In genomic region chr11:70001159-70001558, GRCm38 (mm10) we compare ENCODE assay signal across 7 mouse cellular contexts. TPM values are rescaled to one million over a fixed set of nuclear protein-coding genes. Genes with fewer than 3 reads are reported as not detected.
DNase-seq lines count a peak whose midpoint lies in the region; ATAC-seq lines count a peak whose summit lies in the region.

No protein-coding gene starts in this region.

- WGBS in forebrain, embryonic 13.5 days: 16% methylated on average over 8 of the region's 8 CpGs
- WGBS in limb, embryonic 13.5 days: 11% methylated on average over 8 of the region's 8 CpGs
- 13% methylated on average over 8 of the region's 8 CpGs for WGBS in stomach, embryonic 14.5 days

- H3K36me3 ChIP-seq in megakaryocyte, embryonic 14.5 days (replicated peaks; ENCODE audit: low read length): peaks cover 53% of the 10 kb centered on the region
- H3K36me3 ChIP-seq in forebrain, embryonic 13.5 days (ENCODE audit: poor library complexity, severe bottlenecking): peaks cover 45% of the 10 kb centered on the region
- peaks cover 44% of the 10 kb centered on the region for H3K36me3 ChIP-seq in limb, embryonic 13.5 days
- H3K36me3 ChIP-seq in stomach, embryonic 14.5 days (ENCODE audit: control insufficient read depth, insufficient read depth, low read length): peaks cover 38% of the 10 kb centered on the region

- H3K9ac ChIP-seq in forebrain, embryonic 13.5 days: peak overlapping the region; percentile 86
- H3K9ac ChIP-seq in limb, embryonic 13.5 days: peak overlapping the region; percentile 84
- peak overlapping the region; percentile 87 for H3K9ac ChIP-seq in stomach, embryonic 14.5 days (replicated peaks; ENCODE audit: low read depth, low read length)

- peaks cover 74% of the 10 kb centered on the region for H3K4me1 ChIP-seq in megakaryocyte, embryonic 14.5 days
- H3K4me1 ChIP-seq in forebrain, embryonic 13.5 days: peaks cover 53% of the 10 kb centered on the region
- H3K4me1 ChIP-seq in limb, embryonic 13.5 days: peaks cover 53% of the 10 kb centered on the region
- H3K4me1 ChIP-seq in stomach, embryonic 14.5 days (ENCODE audit: control insufficient read depth, insufficient read depth, low read length): peaks cover 23% of the 10 kb centered on the region

- H3K4me2 ChIP-seq in forebrain, embryonic 13.5 days: peak overlapping the region; percentile 88
- H3K4me2 ChIP-seq in limb, embryonic 13.5 days (replicated peaks): peak overlapping the region; percentile 96
- peak overlapping the region; percentile 60 for H3K4me2 ChIP-seq in stomach, embryonic 14.5 days (replicated peaks; ENCODE audit: low read depth, low read length)

- no peaks in the 10 kb centered on the region for H3K27me3 ChIP-seq in megakaryocyte, embryonic 14.5 days (replicated peaks)
- H3K27me3 ChIP-seq in forebrain, embryonic 13.5 days: no peaks in the 10 kb centered on the region
- H3K27me3 ChIP-seq in limb, embryonic 13.5 days: no peaks in the 10 kb centered on the region
- no peaks in the 10 kb centered on the region for H3K27me3 ChIP-seq in stomach, embryonic 14.5 days (ENCODE audit: control insufficient read depth, insufficient read depth, low read length)

- H3K27ac ChIP-seq in forebrain, embryonic 13.5 days: peak overlapping the region; percentile 95
- peak overlapping the region; percentile 96 for H3K27ac ChIP-seq in limb, embryonic 13.5 days
- peak overlapping the region; percentile 97 for H3K27ac ChIP-seq in stomach, embryonic 14.5 days (ENCODE audit: low read length)

- H3K9me3 ChIP-seq in megakaryocyte, embryonic 14.5 days: no peaks in the 10 kb centered on the region
- H3K9me3 ChIP-seq in forebrain, embryonic 13.5 days (replicated peaks): no peaks in the 10 kb centered on the region
- H3K9me3 ChIP-seq in limb, embryonic 13.5 days: no peaks in the 10 kb centered on the region
- H3K9me3 ChIP-seq in stomach, embryonic 14.5 days (ENCODE audit: control insufficient read depth, low read depth, low read length): no peaks in the 10 kb centered on the region

- no peak for DNase-seq in cerebellum, adult 18-20 months

- no peak for ATAC-seq in megakaryocyte, adult 5-6 weeks (ENCODE audit: poor library complexity, severe bottlenecking)
- no peak for ATAC-seq in forebrain, embryonic 13.5 days
- no peak for ATAC-seq in limb, embryonic 13.5 days (ENCODE audit: low FRiP score, low read depth)
- ATAC-seq in stomach, embryonic 14.5 days (ENCODE audit: insufficient number of reproducible peaks, insufficient read depth, low FRiP score, low read depth): no peak
- ATAC-seq in megakaryocyte progenitor cell, adult 5-6 weeks (replicated peaks; ENCODE audit: poor library complexity): no peak

- peak overlapping the region; percentile 99 for H3K4me3 ChIP-seq in megakaryocyte, embryonic 14.5 days (replicated peaks)
- H3K4me3 ChIP-seq in forebrain, embryonic 13.5 days: peak overlapping the region; percentile 69
- H3K4me3 ChIP-seq in limb, embryonic 13.5 days: peak overlapping the region; percentile 81
- H3K4me3 ChIP-seq in stomach, embryonic 14.5 days (ENCODE audit: low read depth, low read length): peak overlapping the region; percentile 68

RNA-seq across cellular contexts. Expression of gene Dvl2, which starts 0.8 kb away (rescaled TPM):
- polyA plus RNA-seq in megakaryocyte, embryonic 14.5 days (2012; ENCODE audit: insufficient read depth, low replicate concordance): 28.6 and 64.4 TPM in 2 replicates
- total RNA-seq in megakaryocyte, adult 5-6 weeks (2015): 7.9 and 9.3 TPM in 2 replicates
- 12.7 and 16.9 TPM in 2 replicates for total RNA-seq in megakaryocyte, adult 5-6 weeks (2017)
- 31.8 and 35.4 TPM in 2 replicates for polyA plus RNA-seq in forebrain, embryonic 13.5 days (2015; fragmentation: Nextera tagmentation; extraction: Ambion mirVana)
- polyA plus RNA-seq in limb, embryonic 13.5 days (2015; fragmentation: Nextera tagmentation; extraction: Ambion mirVana): 54.3 and 59.8 TPM in 2 replicates
- 29.0 and 29.9 TPM in 2 replicates for polyA plus RNA-seq in stomach, embryonic 14.5 days (2014; fragmentation: Nextera tagmentation; extraction: Ambion mirVana)
- 9.5 and 9.8 TPM in 2 replicates for total RNA-seq in megakaryocyte progenitor cell, adult 5-6 weeks (2015)
- 9.5 and 14.7 TPM in 2 replicates for total RNA-seq in megakaryocyte progenitor cell, adult 5-6 weeks (2017)

RNA-seq across cellular contexts. Expression of gene Phf23, which starts 5.6 kb away (rescaled TPM):
- 24.1 and 85.6 TPM in 2 replicates for polyA plus RNA-seq in megakaryocyte, embryonic 14.5 days (2012; ENCODE audit: insufficient read depth, low replicate concordance)
- 34.0 and 37.0 TPM in 2 replicates for total RNA-seq in megakaryocyte, adult 5-6 weeks (2015)
- total RNA-seq in megakaryocyte, adult 5-6 weeks (2017): 42.5 and 45.8 TPM in 2 replicates
- 78.5 and 79.9 TPM in 2 replicates for polyA plus RNA-seq in forebrain, embryonic 13.5 days (2015; fragmentation: Nextera tagmentation; extraction: Ambion mirVana)
- 95.9 and 101 TPM in 2 replicates for polyA plus RNA-seq in limb, embryonic 13.5 days (2015; fragmentation: Nextera tagmentation; extraction: Ambion mirVana)
- polyA plus RNA-seq in stomach, embryonic 14.5 days (2014; fragmentation: Nextera tagmentation; extraction: Ambion mirVana): 40.2 and 47.9 TPM in 2 replicates
- 34.5 and 37.9 TPM in 2 replicates for total RNA-seq in megakaryocyte progenitor cell, adult 5-6 weeks (2015)
- 31.7 and 40.0 TPM in 2 replicates for total RNA-seq in megakaryocyte progenitor cell, adult 5-6 weeks (2017)

RNA-seq across cellular contexts. Expression of gene Gabarap, which starts 10.2 kb away (rescaled TPM):
- polyA plus RNA-seq in megakaryocyte, embryonic 14.5 days (2012; ENCODE audit: insufficient read depth, low replicate concordance): 495 and 977 TPM in 2 replicates
- 843 and 872 TPM in 2 replicates for total RNA-seq in megakaryocyte, adult 5-6 weeks (2015)
- total RNA-seq in megakaryocyte, adult 5-6 weeks (2017): 599 and 651 TPM in 2 replicates
- polyA plus RNA-seq in forebrain, embryonic 13.5 days (2015; fragmentation: Nextera tagmentation; extraction: Ambion mirVana): 598 and 670 TPM in 2 replicates
- 499 and 506 TPM in 2 replicates for polyA plus RNA-seq in limb, embryonic 13.5 days (2015; fragmentation: Nextera tagmentation; extraction: Ambion mirVana)
- 496 and 523 TPM in 2 replicates for polyA plus RNA-seq in stomach, embryonic 14.5 days (2014; fragmentation: Nextera tagmentation; extraction: Ambion mirVana)
- 387 and 444 TPM in 2 replicates for total RNA-seq in megakaryocyte progenitor cell, adult 5-6 weeks (2015)
- total RNA-seq in megakaryocyte progenitor cell, adult 5-6 weeks (2017): 242 and 274 TPM in 2 replicates

RNA-seq across cellular contexts. Expression of gene Acadvl, which starts 14.1 kb away (rescaled TPM):
- 12.7 and 34.2 TPM in 2 replicates for polyA plus RNA-seq in megakaryocyte, embryonic 14.5 days (2012; ENCODE audit: insufficient read depth, low replicate concordance)
- 32.7 and 35.0 TPM in 2 replicates for total RNA-seq in megakaryocyte, adult 5-6 weeks (2015)
- total RNA-seq in megakaryocyte, adult 5-6 weeks (2017): 31.7 and 37.0 TPM in 2 replicates
- 48.7 and 51.3 TPM in 2 replicates for polyA plus RNA-seq in forebrain, embryonic 13.5 days (2015; fragmentation: Nextera tagmentation; extraction: Ambion mirVana)
- 76.0 and 81.1 TPM in 2 replicates for polyA plus RNA-seq in limb, embryonic 13.5 days (2015; fragmentation: Nextera tagmentation; extraction: Ambion mirVana)
- polyA plus RNA-seq in stomach, embryonic 14.5 days (2014; fragmentation: Nextera tagmentation; extraction: Ambion mirVana): 61.3 and 62.7 TPM in 2 replicates
- total RNA-seq in megakaryocyte progenitor cell, adult 5-6 weeks (2015): 28.7 and 45.7 TPM in 2 replicates
- total RNA-seq in megakaryocyte progenitor cell, adult 5-6 weeks (2017): 43.6 and 49.1 TPM in 2 replicates

RNA-seq across cellular contexts. Expression of gene Dlg4, which starts 15.6 kb away (rescaled TPM):
- polyA plus RNA-seq in megakaryocyte, embryonic 14.5 days (2012; ENCODE audit: insufficient read depth, low replicate concordance): 16.1 and 22.0 TPM in 2 replicates
- total RNA-seq in megakaryocyte, adult 5-6 weeks (2015): 5.2 and 10.1 TPM in 2 replicates
- total RNA-seq in megakaryocyte, adult 5-6 weeks (2017): 1.3 and 3.7 TPM in 2 replicates
- 26.2 and 31.1 TPM in 2 replicates for polyA plus RNA-seq in forebrain, embryonic 13.5 days (2015; fragmentation: Nextera tagmentation; extraction: Ambion mirVana)
- polyA plus RNA-seq in limb, embryonic 13.5 days (2015; fragmentation: Nextera tagmentation; extraction: Ambion mirVana): 14.2 and 14.8 TPM in 2 replicates
- 12.4 and 13.8 TPM in 2 replicates for polyA plus RNA-seq in stomach, embryonic 14.5 days (2014; fragmentation: Nextera tagmentation; extraction: Ambion mirVana)
- 5.8 and 6.7 TPM in 2 replicates for total RNA-seq in megakaryocyte progenitor cell, adult 5-6 weeks (2015)
- 3.8 and 4.1 TPM in 2 replicates for total RNA-seq in megakaryocyte progenitor cell, adult 5-6 weeks (2017)
